Mouse (Mus musculus): ENCODE results near the gene Adgrf5. TPM values are rescaled to one million over a fixed set of nuclear protein-coding genes. Genes with fewer than 3 reads are reported as not detected.
A peak's percentile ranks its signal among the peaks of the same experiment; 100 is the strongest.

The Adgrf5 gene
- polyA plus RNA-seq (2011; ENCODE audit: insufficient read length, low read depth, missing spikeins), result 3.4 and 7.0 TPM in 2 replicates

DNA sequence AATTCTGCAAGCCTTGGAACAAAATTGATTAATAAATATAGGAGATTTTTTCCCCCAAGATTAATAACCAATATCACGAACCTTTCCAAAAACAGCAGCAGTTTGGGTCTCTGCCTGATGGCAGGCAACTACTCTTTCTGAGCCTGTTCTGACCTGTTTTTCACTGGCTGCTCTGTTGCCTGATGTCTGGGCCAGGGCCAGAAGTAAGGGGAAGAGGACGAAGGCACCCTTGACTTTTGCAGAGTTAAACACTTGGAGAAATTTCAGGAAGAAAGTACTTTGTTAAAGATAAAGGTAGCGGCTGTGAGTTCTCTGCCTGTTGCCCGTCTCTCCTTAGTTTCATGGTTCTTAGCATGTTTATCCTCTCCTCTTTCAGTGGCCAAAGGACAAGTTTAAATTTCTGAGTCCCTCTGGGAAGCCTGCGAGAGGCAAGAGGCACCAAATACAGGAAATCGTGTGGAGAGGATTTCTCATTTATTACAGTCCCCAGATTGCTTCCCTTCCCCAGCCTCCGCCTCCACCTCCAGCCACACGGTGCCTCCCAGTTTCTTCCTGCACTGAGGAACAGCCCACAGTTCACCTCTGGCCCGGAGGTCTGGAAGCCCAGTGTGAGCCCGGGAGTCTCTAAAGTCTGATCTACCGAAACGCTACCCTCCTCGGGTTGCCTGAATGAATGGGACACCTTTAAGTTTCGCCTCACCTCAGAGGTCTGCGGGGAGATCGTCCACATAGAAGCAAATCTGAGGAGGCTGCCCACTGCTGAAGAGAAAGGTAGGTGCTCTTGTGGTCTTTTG is at the start of gene Adgrf5:
TSS of gene Adgrf5 (plus strand) at position 626 of the 794 bp plus-strand sequence.
- H3K4me3 ChIP-seq (ENCODE audit: insufficient read depth, low read length), result peak within 1 kb of the TSS; percentile 0; the same call in 1 of the 2 replicates
- no peak within 1 kb of the TSS for H3K27ac ChIP-seq (ENCODE audit: insufficient read depth, low read length)
- peaks cover 2% of the 10 kb centered on the region; the same call in 1 of the 2 replicates for H3K4me1 ChIP-seq (ENCODE audit: control insufficient read depth, insufficient read depth, low read length)
- TF ChIP-seq CTCF (IDR thresholded peaks at IDR 0.05; ENCODE audit: borderline replicate concordance, insufficient read depth, low read length), result no peak
- no peak for TF ChIP-seq POLR2A (IDR thresholded peaks at IDR 0.05; ENCODE audit: low read depth, low read length)

DNA sequence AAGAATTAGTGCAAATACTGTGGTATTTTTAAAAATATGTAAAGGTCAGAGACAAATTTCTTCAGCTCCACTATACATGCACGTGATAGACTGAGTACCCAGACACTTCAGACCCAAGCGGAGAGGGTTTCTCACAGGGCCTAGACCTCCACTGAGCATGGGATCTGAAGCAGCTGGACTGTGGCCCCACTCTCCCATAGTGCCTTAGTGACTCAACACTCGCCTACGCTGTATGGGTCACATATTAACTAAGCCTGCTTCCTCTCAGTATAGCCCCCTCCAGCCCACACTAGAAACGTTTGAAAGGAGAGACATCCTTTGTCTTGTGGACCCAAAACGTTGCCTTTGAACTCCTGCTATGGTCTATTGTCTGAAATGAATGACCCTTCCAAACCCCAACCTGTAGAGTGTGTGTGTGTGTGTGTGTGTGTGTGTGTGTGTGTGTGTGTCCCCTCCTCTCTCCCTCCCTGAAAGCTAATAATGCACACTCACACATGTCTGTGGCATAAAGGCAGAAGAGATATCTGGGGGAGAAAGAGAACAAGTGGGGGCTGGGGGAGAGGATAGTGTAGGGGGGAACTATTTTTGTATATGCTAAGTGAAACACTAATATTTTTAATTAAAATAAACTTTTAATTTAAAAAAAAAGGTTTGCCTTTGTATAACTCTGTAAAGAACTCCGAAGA is 34.1 kb upstream of the Adgrf5 start:
- TF ChIP-seq CTCF (IDR thresholded peaks at IDR 0.05; ENCODE audit: borderline replicate concordance, insufficient read depth, low read length) (no peak), POLR2A (IDR thresholded peaks at IDR 0.05; ENCODE audit: low read depth, low read length) (no peak)
- Histone ChIP-seq H3K27ac (ENCODE audit: insufficient read depth, low read length) (no peak overlapping the region), H3K4me3 (ENCODE audit: insufficient read depth, low read length) (no peak overlapping the region), H3K4me1 (ENCODE audit: control insufficient read depth, insufficient read depth, low read length) (no peaks in the 10 kb centered on the region)

DNA sequence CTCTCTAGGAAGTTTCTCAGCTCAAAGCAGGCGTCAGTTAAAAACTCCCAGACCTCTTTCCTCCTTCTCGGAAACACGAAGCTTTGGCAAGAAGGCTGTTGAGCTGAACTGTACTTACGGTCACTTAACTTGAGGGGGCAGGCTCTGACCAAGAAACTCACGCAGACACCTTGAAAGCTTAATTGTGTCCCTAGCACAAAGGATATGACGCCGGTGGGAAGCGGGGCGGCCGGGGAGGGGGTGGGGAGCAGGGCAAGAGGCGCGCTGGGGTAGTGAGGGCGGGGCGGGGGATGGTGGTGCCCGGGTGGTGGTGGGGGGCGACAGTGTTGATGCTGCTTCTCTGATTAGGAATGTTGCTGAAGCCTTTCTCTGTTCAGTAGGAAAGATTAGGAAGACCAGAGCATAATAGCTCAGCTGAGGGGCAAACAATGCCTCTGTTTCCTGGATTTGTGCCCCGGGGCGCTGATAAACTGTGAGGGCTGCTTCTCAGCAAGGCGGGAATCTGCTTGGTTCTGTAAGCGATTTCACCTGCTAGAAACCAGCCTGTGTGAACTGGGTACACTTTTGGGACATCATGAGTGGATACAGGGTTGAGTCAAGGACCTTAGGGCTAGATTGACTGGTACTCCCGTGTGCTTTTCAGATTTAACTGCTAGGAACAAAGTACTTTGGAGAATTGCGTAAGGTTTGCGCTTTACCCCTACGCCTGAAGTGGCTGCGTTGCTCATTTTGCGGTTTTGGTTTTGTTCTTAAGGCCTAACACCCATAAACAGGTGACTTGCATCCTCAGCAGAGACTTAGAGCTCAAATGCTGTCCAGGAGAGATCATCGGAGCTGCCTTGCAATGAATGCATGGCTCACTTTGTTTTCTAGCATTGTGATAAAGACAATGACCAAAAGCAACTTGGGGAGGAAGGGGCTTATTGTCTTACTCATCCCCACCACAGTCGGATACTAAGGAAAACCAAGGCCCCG is 33.2 kb upstream of the Adgrf5 start:
- H3K27ac ChIP-seq (ENCODE audit: insufficient read depth, low read length), result no peak overlapping the region
- H3K4me1 ChIP-seq (ENCODE audit: control insufficient read depth, insufficient read depth, low read length), result no peaks in the 10 kb centered on the region
- no peak overlapping the region for H3K4me3 ChIP-seq (ENCODE audit: insufficient read depth, low read length)
- TF ChIP-seq CTCF (IDR thresholded peaks at IDR 0.05; ENCODE audit: borderline replicate concordance, insufficient read depth, low read length) (0 out of 2 replicates have a peak, but pooled peaks have one; percentile 10), POLR2A (IDR thresholded peaks at IDR 0.05; ENCODE audit: low read depth, low read length) (no peak)

DNA sequence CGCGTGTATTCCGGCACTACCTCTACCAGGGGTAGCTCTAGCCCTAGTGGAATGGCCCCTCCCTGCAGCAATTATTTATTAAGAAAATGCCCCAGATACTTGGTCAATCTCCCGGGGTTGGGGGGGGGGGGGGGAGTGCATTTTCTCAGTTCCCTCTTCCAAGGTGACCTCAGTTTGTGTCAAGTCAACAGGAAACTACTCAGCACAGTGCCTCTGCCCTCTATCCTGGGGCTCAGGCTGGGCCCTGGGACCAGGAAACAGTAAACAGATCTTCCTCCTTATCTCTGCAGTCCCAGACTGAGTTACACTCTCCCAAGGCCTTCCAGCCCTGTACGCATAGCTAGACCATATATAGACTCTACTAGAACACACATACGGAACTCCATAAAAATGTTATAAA is 32.4 kb upstream of the Adgrf5 start:
- no peak overlapping the region for H3K27ac ChIP-seq (ENCODE audit: insufficient read depth, low read length)
- peaks cover 4% of the 10 kb centered on the region; the same call in 1 of the 2 replicates for H3K4me1 ChIP-seq (ENCODE audit: control insufficient read depth, insufficient read depth, low read length)
- H3K4me3 ChIP-seq (ENCODE audit: insufficient read depth, low read length), result no peak overlapping the region
- TF ChIP-seq POLR2A (IDR thresholded peaks at IDR 0.05; ENCODE audit: low read depth, low read length), result no peak
- TF ChIP-seq CTCF (IDR thresholded peaks at IDR 0.05; ENCODE audit: borderline replicate concordance, insufficient read depth, low read length), result no peak

DNA sequence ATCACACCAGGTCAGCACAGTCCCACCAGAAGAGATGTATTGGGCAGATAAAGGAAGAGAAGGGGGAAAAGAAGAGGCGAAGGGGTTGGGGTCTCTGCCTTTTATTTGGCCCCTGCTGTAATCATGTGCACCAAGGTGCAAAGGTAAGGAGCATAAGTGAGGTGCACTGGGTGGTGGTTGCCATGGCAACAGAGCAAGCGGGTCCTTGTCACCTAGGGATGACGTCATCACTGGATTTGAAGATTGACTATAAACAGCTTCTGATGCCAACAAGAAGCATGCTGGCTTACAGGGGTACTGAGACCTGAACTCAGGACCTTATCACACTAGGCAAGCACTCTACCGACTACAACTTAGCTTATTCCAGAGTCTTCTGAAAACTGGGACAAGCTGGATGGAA is 31.0 kb upstream of the Adgrf5 start:
- Histone ChIP-seq H3K27ac (ENCODE audit: insufficient read depth, low read length) (no peak overlapping the region), H3K4me3 (ENCODE audit: insufficient read depth, low read length) (no peak overlapping the region), H3K4me1 (ENCODE audit: control insufficient read depth, insufficient read depth, low read length) (peaks cover 4% of the 10 kb centered on the region; the same call in 1 of the 2 replicates)
- no peak for TF ChIP-seq CTCF (IDR thresholded peaks at IDR 0.05; ENCODE audit: borderline replicate concordance, insufficient read depth, low read length)
- TF ChIP-seq POLR2A (IDR thresholded peaks at IDR 0.05; ENCODE audit: low read depth, low read length), result no peak

DNA sequence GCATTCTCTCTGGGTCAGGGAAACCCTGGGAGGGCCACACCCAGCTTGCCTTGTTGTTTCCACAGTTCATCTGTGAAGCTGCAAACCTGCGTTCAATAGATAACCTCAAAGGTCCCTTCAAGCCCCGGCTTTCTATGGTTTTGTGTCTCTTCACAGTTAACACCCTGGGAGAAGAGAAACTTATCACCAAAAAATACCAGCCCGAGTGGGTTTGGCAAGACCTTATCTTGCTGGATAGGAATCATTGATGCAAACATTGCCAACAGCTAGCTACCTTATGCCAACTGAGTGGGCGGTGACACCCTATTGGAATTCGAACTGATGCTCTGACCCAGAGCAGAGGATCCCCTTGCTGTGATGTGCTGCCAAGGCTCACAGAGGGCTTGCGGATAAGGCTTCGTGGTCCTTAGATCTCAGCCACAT is 30.5 kb upstream of the Adgrf5 start:
- no peak for TF ChIP-seq CTCF (IDR thresholded peaks at IDR 0.05; ENCODE audit: borderline replicate concordance, insufficient read depth, low read length)
- TF ChIP-seq POLR2A (IDR thresholded peaks at IDR 0.05; ENCODE audit: low read depth, low read length), result no peak
- H3K4me1 ChIP-seq (ENCODE audit: control insufficient read depth, insufficient read depth, low read length), result peaks cover 4% of the 10 kb centered on the region; the same call in 1 of the 2 replicates
- no peak overlapping the region for H3K4me3 ChIP-seq (ENCODE audit: insufficient read depth, low read length)
- no peak overlapping the region for H3K27ac ChIP-seq (ENCODE audit: insufficient read depth, low read length)

DNA sequence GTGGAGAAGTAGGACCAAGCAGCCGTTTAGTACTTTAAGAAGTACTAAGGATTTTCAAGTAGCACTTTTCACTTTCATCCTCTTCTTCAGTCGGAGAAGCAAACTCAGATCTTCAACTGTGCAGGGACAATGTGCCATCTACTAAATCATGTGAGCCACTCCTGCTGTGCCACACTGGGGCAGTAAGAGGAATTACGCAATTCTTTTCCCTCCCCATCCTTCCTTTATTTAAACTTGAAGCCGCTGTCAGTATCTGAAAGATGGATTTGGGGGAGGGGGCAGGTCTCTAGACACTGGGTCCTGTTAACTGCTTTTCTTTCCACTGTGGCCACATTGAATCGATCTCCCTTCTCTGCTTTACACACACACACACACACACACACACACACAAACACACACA is 27.6 kb upstream of the Adgrf5 start:
- H3K4me3 ChIP-seq (ENCODE audit: insufficient read depth, low read length), result no peak overlapping the region
- peaks cover 4% of the 10 kb centered on the region; the same call in 1 of the 2 replicates for H3K4me1 ChIP-seq (ENCODE audit: control insufficient read depth, insufficient read depth, low read length)
- H3K27ac ChIP-seq (ENCODE audit: insufficient read depth, low read length), result no peak overlapping the region
- TF ChIP-seq CTCF (IDR thresholded peaks at IDR 0.05; ENCODE audit: borderline replicate concordance, insufficient read depth, low read length), result no peak
- TF ChIP-seq POLR2A (IDR thresholded peaks at IDR 0.05; ENCODE audit: low read depth, low read length), result no peak

DNA sequence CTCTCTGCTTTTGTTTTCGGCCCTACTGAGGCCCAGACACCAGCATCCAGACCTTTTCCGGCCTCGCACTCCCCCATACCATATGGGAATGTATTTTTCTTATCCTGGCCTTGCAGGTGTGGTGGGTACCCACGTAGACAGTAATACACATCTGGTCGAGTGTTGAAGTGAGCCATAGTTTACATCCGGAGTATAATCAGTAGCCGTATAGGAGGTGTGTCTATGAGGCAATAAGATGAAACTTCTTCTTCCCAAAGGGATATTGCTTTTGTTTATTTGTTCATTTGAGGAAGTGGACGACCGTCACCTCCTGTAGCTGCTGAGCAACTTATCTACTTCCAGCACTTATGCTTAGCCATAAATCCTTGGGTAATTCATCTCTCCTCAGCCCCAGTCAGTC is 26.2 kb upstream of the Adgrf5 start:
- Histone ChIP-seq H3K4me3 (ENCODE audit: insufficient read depth, low read length) (no peak overlapping the region), H3K27ac (ENCODE audit: insufficient read depth, low read length) (no peak overlapping the region), H3K4me1 (ENCODE audit: control insufficient read depth, insufficient read depth, low read length) (peaks cover 4% of the 10 kb centered on the region; the same call in 1 of the 2 replicates)
- TF ChIP-seq POLR2A (IDR thresholded peaks at IDR 0.05; ENCODE audit: low read depth, low read length) (no peak), CTCF (IDR thresholded peaks at IDR 0.05; ENCODE audit: borderline replicate concordance, insufficient read depth, low read length) (no peak)

DNA sequence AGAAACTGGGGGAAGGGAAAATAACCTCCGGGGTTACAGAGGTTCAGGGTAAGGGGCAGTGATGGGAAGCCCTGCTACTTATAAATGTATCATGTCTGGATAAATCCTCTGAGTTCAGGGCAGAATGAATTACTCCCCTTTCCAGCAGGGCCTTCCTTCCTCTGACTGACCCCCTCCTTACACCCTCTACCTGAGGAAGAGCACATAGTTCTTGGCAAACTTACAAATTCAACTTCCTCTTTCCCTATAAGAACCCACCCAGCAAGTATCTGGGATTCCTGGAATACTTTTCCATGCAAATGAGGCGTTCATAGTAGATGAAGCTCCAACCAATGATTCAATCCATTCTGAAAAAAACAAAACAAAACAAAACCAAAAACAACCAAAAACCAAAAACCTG is 22.6 kb upstream of the Adgrf5 start:
- Histone ChIP-seq H3K27ac (ENCODE audit: insufficient read depth, low read length) (no peak overlapping the region), H3K4me3 (ENCODE audit: insufficient read depth, low read length) (no peak overlapping the region), H3K4me1 (ENCODE audit: control insufficient read depth, insufficient read depth, low read length) (no peaks in the 10 kb centered on the region; the same call in 1 of the 2 replicates)
- TF ChIP-seq POLR2A (IDR thresholded peaks at IDR 0.05; ENCODE audit: low read depth, low read length) (no peak), CTCF (IDR thresholded peaks at IDR 0.05; ENCODE audit: borderline replicate concordance, insufficient read depth, low read length) (no peak)

Data from embryonic fibroblast, embryonic 13.5 days (primary cell).